Mouse (Mus musculus) stomach, postnatal 0 days (tissue): ENCODE results near the gene Wdtc1. TPM values are rescaled to one million over a fixed set of nuclear protein-coding genes. Genes with fewer than 3 reads are reported as not detected.
A peak's percentile ranks its signal among the peaks of the same experiment; 100 is the strongest.

Source experiments
- ATAC-seq: fragments of 200-750 bp; cut with Nextera tagmentation; 2 replicates; pipeline ENCODE4 v1.8.0; 2017; ENCODE audit not compliant: low FRiP score, low TSS enrichment
- DNase-seq: peaks from one replicate; pipeline ENCODE4 v3.0.0-alpha.2; 2016; ENCODE audit warnings: low spot score
- H3K27ac ChIP-seq: fragments of 300-500 bp; sonication (generic); replicated peaks from 2 replicates; pipeline ENCODE4 v1.5.1; 2014; ENCODE audit warnings: mild to moderate bottlenecking, control low read depth
- H3K27me3 ChIP-seq: fragments of 300-500 bp; sonication (generic); 2 replicates; pipeline ENCODE4 v1.6.1; 2014; ENCODE audit warnings: low read length; ENCODE audit not compliant: control insufficient read depth, insufficient read depth
- H3K36me3 ChIP-seq: fragments of 300-500 bp; sonication (generic); 2 replicates; pipeline ENCODE4 v1.6.1; 2014; ENCODE audit warnings: low read length, mixed read lengths; ENCODE audit not compliant: control insufficient read depth, insufficient read depth
- H3K4me1 ChIP-seq: fragments of 300-500 bp; sonication (generic); replicated peaks from 2 replicates; pipeline ENCODE4 v1.6.1; 2014; ENCODE audit warnings: antibody characterized with exemption; ENCODE audit not compliant: control insufficient read depth, insufficient read depth
- H3K4me2 ChIP-seq: fragments of 300-500 bp; sonication (generic); replicated peaks from 2 replicates; pipeline ENCODE4 v1.6.1; 2014; ENCODE audit warnings: low read depth, mild to moderate bottlenecking, control low read depth, moderate library complexity
- H3K4me3 ChIP-seq: fragments of 300-500 bp; sonication (generic); 2 replicates; pipeline ENCODE4 v1.5.1; 2014; ENCODE audit warnings: low read depth, low read length, control low read depth
- H3K9ac ChIP-seq: fragments of 300-500 bp; sonication (generic); 2 replicates; pipeline ENCODE4 v1.6.1; 2014; ENCODE audit warnings: mild to moderate bottlenecking, low read length, control low read depth, mixed read lengths
- H3K9me3 ChIP-seq: fragments of 300-500 bp; sonication (generic); 2 replicates; pipeline ENCODE4 v1.6.1; 2016; ENCODE audit warnings: low read length; ENCODE audit not compliant: control insufficient read depth
- CTCF ChIP-seq: IDR thresholded peaks from 2 replicates; pipeline ENCODE4 v1.5.1; 2016; ENCODE audit warnings: antibody characterized with exemption, low read depth, mild to moderate bottlenecking, moderate library complexity
- EP300 ChIP-seq: optimal IDR thresholded peaks from 2 replicates; pipeline ENCODE3; 2016; ENCODE audit warnings: antibody characterized with exemption
- WGBS: fragments of 180-500 bp; shearing (Covaris S2); extraction: QIAGEN DNeasy Blood & Tissue Kit; methylation state at CpG from one replicate; pipeline ENCODE4 v1.1.7; 2014; 5-methylcytosine and 5-hydroxymethylcytosine counted together
- polyA plus RNA-seq: library from polyadenylated mRNA; unstranded; fragments of >200 nt; fragmentation: Nextera tagmentation; extraction: Ambion mirVana; gene quantifications from 2 replicates; pipeline ENCODE4 v1.2.1, GENCODE M21; 2015

Gene Wdtc1
- polyA plus RNA-seq, 1 experiment from 2014 or later, result 6.2 TPM

- peaks cover 23% of the 10 kb centered on the region for H3K36me3 ChIP-seq
- no peak overlapping the region; the same call in 1 of the 2 replicates for H3K9ac ChIP-seq
- ATAC-seq (no peak), DNase-seq (no peak)
- no peak overlapping the region for H3K27ac ChIP-seq
- no peaks in the 10 kb centered on the region for H3K4me1 ChIP-seq
- WGBS, result 90% methylated on average over 12 of the region's 12 CpGs
- H3K9me3 ChIP-seq, result no peaks in the 10 kb centered on the region
- H3K4me2 ChIP-seq, result no peak overlapping the region
- TF ChIP-seq EP300, result no peak
- H3K27me3 ChIP-seq, result no peaks in the 10 kb centered on the region
- no peak overlapping the region for H3K4me3 ChIP-seq
These were observed 86.9 kb downstream of the Wdtc1 start for GRCm38 (mm10) chr4:133266248-133266880.

GRCm38 (mm10) chr4:133265759-133266158 lies 87.5 kb downstream of the Wdtc1 start:
- DNase-seq (no peak), ATAC-seq (no peak)
- H3K36me3 ChIP-seq, result peaks cover 23% of the 10 kb centered on the region
- no peaks in the 10 kb centered on the region for H3K27me3 ChIP-seq
- no peaks in the 10 kb centered on the region for H3K9me3 ChIP-seq
- no peak for TF ChIP-seq EP300
- H3K4me2 ChIP-seq, result no peak overlapping the region
- no peak overlapping the region for H3K27ac ChIP-seq
- WGBS, result 70% methylated on average over 4 of the region's 4 CpGs
- H3K4me1 ChIP-seq, result no peaks in the 10 kb centered on the region
- H3K4me3 ChIP-seq, result no peak overlapping the region
- H3K9ac ChIP-seq, result no peak overlapping the region

DNA sequence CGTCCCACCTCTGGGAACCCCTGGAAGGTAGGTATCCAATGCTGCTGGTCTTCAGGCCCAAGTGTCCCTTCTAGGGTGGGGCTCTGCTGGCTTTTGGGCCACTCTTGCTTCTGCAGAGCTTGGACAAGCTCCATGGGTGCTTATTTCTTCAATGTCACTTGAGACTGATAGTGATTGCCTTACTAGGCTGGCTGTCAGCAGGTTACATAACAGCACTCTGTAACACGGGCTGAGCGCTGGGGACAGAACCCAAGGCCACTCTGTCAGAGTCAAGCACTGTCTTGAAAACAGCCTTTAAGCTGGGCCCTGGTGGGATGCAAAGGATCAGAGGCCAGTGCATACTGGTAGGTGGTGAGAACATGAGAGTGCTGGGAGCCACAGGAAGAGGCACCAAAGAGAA lies 88.0 kb downstream of the Wdtc1 start:
- no peak for ATAC-seq
- Histone ChIP-seq H3K4me1 (no peaks in the 10 kb centered on the region), H3K27me3 (no peaks in the 10 kb centered on the region), H3K36me3 (peaks cover 23% of the 10 kb centered on the region), H3K9me3 (no peaks in the 10 kb centered on the region), H3K9ac (no peak overlapping the region), H3K27ac (no peak overlapping the region), H3K4me3 (no peak overlapping the region), H3K4me2 (no peak overlapping the region)
- whole genome bisulfite sequencing, result 89% methylated on average over 3 of the region's 3 CpGs
- no peak for DNase-seq
- no peak for TF ChIP-seq CTCF
- no peak for TF ChIP-seq EP300

- Histone ChIP-seq H3K9ac (no peak overlapping the region), H3K4me3 (no peak overlapping the region), H3K27ac (no peak overlapping the region), H3K4me1 (no peaks in the 10 kb centered on the region), H3K4me2 (no peak overlapping the region), H3K9me3 (no peaks in the 10 kb centered on the region), H3K27me3 (no peaks in the 10 kb centered on the region), H3K36me3 (peaks cover 23% of the 10 kb centered on the region)
- no peak for ATAC-seq
- DNase-seq, result no peak
- WGBS, result 89% methylated on average over 2 of the region's 2 CpGs
- TF ChIP-seq EP300 (no peak), CTCF (peak; percentile 14; the same call in 1 of the 2 replicates)
These were observed 88.7 kb downstream of the Wdtc1 start for GRCm38 (mm10) chr4:133264559-133264958.

DNA sequence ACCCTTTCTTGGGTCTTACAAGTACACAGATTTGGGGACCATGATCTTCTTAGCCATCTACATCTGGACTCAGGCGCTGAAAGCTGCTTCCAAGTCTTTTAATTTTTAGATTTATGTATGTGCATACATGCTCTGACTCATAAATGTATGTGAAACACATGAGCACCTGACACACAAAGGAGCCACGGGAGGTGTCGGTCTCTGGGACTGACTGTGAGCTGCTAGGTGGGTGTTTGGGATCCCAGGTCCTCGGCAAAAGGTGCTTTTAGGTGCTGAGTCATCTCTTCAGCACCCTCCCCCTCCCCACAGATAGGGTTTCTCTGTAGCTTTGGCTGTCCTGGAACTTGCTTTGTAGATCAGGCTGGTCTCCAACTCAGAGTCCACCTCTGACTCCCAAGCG lies 89.5 kb downstream of the Wdtc1 start:
- no peak overlapping the region for H3K4me3 ChIP-seq
- ATAC-seq (no peak), DNase-seq (no peak)
- no peaks in the 10 kb centered on the region for H3K27me3 ChIP-seq
- H3K9ac ChIP-seq, result no peak overlapping the region
- WGBS, result 79% methylated on average over 5 of the region's 5 CpGs
- H3K4me2 ChIP-seq, result no peak overlapping the region
- no peaks in the 10 kb centered on the region for H3K9me3 ChIP-seq
- peaks cover 18% of the 10 kb centered on the region for H3K36me3 ChIP-seq
- 0 out of 2 replicates have a peak overlapping the region, but pooled peaks have one; percentile 24 for H3K27ac ChIP-seq
- TF ChIP-seq EP300 (no peak), CTCF (no peak)
- H3K4me1 ChIP-seq, result no peaks in the 10 kb centered on the region

DNA sequence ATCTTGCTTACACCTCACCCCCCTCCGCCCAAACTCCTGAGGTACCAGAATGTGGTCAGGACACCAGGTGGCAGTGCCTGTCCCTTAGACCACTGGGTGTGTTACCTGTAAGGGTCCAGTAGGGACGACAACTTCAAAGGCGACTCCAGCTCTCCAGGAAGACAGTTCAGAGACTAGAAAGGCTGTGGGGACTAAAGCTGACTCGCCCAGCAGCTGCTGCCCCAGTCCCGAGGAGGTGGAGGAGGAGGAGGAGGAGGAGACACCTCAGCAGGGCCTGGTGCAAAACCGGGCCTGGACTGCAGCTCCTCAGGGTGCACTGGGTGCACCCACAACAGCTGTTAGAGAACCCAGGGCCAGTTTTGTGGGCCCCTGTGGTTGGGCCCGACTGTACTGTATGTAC lies 90.4 kb downstream of the Wdtc1 start, which contains the start of gene Sytl1:
Sytl1 (minus strand) TSS at position 232 of the 400 bp plus-strand sequence.
- Histone ChIP-seq H3K27ac (peak within 1 kb of the TSS; percentile 82), H3K9ac (peak within 1 kb of the TSS; percentile 47), H3K4me3 (peak within 1 kb of the TSS; percentile 34), H3K36me3 (peaks cover 12% of the 10 kb centered on the region), H3K4me1 (no peaks in the 10 kb centered on the region), H3K27me3 (no peaks in the 10 kb centered on the region), H3K4me2 (peak within 1 kb of the TSS; percentile 51), H3K9me3 (no peaks in the 10 kb centered on the region)
- ATAC-seq, result peak; percentile 63
- no peak for TF ChIP-seq EP300
- peak; percentile 44 for TF ChIP-seq CTCF
- WGBS, result 32% methylated on average over 7 of the region's 7 CpGs
- DNase-seq, result peak; percentile 67
